Mouse (Mus musculus) large intestine, adult 2 months (tissue): ENCODE measurements at regions not wholly inside any gene's neighbourhood (a gene's known extent, or its start where the extent isn't known, plus 50 kb on each side); places are given as distances from the start of the nearest gene placed in this dataset.

ENCODE experiments used
- DNase-seq: peaks from one replicate; pipeline ENCODE4 v3.0.0-alpha.2; 2012; ENCODE audit warnings: low read depth, low spot score
- WGBS: fragments of 180-500 bp; shearing (Covaris S2); methylation state at CpG from one replicate; pipeline ENCODE4 v1.1.7; 2018; 5-methylcytosine and 5-hydroxymethylcytosine counted together

DNA sequence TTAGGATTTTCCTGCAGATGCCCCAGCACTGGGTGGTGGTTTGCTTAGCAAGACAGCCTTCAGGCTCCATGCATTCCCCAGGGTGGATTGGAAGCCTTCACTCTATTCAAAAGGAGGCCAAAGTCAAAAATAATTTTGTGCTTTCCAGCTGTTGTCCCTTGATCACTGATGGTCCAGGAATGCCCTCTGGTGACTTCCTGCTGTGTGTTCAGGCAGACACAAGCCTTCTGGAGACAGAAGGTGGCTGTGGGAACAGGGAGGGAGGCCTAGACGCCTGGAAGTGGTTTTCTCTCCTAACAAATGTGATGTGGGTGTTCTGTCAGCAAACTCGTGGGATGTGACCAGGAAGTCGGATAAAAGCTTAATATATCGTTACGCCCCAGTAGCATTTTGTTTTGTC is 81.3 kb downstream of the Atp6ap1l start:
- WGBS = 77% methylated on average over 5 of the region's 5 CpGs
- no peak for DNase-seq

DNA sequence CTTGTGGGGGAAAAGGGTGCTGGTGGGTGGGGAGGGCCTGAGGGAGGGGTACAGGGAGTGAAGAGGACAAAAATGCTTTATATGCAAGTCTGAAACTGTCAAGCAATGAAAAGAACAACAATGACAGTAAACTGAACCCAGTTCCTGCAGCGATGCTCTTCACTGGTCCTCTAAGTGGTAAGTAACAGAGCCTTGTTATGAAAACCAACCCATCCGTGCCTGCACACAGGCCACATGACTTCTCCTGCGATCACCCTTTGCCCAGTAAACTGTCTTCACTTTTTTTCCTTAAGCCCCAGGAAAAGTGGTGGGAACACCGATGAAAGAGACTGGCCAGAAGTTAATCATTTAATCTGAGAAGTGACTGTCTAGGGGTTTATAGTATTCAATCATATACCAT is 83.3 kb downstream of the Atp6ap1l start:
- 62% methylated on average over 4 of the region's 4 CpGs for WGBS
- no peak for DNase-seq

DNA sequence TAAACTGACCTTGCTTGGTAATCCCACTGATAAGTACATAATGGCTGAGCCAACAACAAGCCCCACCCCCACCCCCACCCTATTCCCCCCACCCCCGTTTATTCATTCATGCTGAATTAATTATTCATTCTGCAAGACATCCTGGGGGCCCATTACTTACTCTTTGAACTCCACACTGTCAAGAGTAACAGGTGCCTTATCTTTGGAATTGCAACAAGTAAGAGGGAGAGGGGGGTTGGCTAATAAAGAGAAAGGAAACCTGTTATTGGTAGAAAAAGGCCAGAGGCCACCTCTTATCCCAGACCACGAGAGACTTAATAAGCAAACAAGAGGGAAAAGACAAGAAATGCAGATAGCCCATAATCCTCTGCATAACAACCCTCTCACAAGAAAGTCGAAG is 84.7 kb downstream of the Atp6ap1l start:
- WGBS = 42% methylated on average over 3 of the region's 3 CpGs
- DNase-seq = no peak

DNA sequence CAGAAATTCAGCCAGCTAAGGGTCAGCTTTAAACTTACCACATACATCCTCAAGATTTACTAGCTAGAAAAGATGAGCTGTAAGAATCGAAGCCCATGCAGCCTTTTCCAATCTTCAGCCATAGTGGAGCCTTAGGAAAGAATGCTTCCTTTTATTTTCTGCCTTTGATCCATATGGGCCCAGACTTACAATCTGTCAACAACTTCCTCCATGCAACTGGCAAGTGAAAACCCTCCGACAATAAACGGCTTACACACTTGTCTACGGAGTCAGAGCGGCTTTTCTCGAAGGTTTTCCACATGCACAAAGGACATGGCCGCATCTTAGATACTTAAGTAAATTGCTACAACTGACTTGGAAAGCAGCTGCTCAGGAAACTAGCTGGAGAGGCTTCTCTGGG is 85.2 kb downstream of the Atp6ap1l start:
- DNase-seq = no peak
- WGBS = 62% methylated on average over 7 of the region's 7 CpGs

DNA sequence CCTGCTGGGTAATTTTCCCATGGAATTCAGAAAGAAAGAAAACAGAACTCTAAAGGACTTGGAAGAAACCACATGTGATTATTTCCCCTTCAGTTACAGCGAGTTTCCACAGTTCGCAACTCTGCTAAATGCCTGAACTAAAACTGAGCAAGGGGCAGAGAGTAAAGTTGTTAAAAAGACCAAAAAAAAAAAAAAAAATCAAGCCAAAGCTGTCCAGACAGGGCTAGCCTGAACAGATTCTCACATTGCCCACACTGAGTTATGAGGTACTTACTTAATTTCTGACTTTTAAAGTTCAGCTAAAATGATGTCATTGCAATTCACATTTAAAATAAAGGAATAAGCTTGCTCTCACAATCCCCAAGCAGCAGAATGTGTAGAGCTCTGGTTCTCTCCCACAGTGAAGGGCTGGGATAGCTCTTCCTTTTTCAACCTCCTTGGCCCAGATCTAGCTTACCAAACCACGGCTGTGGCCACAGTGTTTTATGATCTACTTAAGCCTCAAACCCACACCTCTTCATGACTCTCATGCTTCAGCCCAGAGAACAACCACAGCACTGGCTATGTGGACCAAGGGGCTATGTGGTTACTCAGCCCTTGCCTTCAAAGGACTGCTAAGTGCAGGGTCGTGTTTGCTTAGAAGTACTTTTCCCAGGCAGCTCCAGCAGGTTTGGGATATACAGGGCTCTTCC is 90.8 kb downstream of the Atp6ap1l start:
- DNase-seq = no peak

DNA sequence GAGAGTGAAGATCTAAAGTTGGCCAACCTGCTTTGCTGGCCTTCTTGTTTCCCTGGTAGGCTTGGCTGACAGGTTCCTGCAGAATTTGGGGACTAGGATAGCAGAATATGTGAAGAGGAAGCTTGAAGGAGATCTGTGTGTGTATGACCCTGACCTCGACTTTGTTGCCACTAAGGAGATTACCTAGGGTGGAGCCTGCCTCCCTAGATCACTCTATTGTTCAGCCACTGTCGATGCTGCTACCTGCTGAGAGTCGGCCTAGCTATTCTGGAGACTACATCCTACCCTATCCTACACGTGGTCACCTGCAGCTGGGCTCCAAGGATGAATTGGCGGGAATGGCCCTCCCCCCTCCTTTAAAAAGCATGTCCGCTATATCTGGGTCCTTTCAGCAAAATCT is 95.1 kb downstream of the Atp6ap1l start:
- WGBS = 78% methylated on average over 6 of the region's 6 CpGs
- no peak for DNase-seq

More for the DNA sequence above, 90.8 kb downstream of the Atp6ap1l start:
- 52% methylated on average over 4 of the region's 4 CpGs for WGBS

DNA sequence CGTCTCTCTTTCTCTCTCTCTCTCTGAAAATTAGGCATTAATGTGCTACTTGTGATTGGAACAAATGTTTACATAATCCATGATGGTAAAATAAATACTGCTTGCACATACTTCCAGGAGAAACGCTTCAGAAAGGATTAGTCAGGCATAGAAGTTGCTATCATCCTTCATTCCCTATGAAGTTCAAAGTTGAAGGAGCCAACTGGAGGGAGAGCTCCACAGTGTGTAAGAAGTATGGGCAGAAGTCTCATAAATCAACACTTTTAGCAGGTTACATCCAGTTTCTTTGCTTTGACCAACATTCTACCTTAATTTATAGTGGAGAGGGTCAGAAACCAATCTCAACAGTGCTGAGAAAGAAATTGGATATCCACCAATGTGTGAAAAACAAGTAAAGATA is 105.5 kb downstream of the Atp6ap1l start:
- no peak for DNase-seq
- WGBS = 15% methylated on average over 2 of the region's 2 CpGs

DNA sequence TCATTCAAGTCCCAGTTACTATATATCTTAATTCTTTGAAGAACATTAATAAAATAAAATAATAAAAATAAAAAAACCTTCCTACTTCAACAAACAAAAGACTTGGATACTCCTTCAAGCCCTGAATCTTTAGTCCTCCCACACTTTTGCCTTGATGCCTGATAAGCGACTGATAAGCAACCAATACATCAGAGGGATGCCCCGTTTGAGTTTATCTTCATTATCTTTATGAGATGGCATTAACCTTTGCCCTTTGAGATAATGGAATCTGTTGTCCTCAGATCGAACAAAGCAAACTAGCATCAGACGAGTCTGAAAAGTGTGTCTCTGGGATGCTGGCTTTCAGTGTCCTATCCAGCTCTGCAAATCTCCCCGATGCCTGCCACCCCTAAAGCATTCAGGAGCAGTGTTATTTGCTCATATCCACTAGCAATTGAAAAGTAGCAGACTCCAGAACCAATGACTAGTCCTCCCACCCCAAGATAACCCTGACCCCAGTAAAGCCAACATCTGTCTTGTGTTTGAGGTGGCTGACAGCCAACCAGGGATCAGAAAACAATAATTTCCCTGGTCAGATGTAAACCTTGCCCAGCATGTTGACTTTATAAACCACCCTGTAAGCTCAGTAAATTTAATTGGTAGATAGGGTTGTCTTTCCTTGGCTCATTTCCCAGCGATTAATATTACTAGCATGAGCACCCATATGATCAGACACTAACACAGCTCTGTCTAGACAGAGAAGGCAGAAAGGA is 106.2 kb downstream of the Atp6ap1l start:
- DNase-seq = no peak
- WGBS = 12% methylated on average over 6 of the region's 6 CpGs

DNA sequence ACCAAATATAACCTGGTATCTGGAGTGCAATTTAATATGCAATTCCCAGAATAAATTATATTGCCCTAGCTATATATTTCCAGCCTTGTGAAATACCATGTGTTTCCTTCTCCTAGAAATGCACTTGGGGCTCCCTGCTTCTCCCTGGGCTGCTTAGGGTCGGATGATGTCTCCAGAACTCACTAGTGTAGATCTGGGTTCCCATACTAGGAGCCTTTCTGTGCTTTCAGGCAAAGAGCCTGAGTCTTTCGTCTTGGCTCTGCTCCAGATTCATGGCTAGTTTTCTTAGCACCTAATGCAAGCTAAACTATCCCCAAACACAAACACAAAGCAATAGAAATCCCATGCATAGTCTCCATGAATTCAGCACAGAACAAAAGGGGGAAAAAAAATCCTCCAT is 106.8 kb downstream of the Atp6ap1l start:
- 21% methylated on average over 2 of the region's 2 CpGs for WGBS

DNA sequence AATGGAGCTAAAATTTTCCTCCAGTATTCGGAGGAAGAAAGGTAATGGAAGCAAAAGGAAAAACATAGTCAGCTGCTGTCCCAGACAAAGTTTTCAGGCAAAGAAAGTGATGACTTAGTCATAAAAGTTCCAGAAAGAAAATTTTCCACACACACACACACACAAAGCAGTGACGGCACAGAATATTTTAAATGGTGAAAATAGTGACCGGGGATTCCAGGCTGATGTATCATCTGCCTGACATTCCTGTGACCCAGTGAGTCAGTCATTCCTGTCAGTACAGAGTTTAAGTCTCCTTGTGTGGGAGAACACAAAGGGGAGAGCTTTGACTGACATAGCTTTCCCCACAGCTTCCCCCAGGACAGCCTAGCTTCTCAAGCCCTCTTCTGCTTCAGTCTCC is 107.9 kb downstream of the Atp6ap1l start:
- 77% methylated on average over 3 of the region's 3 CpGs for WGBS
- DNase-seq = no peak

More for the DNA sequence above, 106.8 kb downstream of the Atp6ap1l start:
- DNase-seq = no peak

DNA sequence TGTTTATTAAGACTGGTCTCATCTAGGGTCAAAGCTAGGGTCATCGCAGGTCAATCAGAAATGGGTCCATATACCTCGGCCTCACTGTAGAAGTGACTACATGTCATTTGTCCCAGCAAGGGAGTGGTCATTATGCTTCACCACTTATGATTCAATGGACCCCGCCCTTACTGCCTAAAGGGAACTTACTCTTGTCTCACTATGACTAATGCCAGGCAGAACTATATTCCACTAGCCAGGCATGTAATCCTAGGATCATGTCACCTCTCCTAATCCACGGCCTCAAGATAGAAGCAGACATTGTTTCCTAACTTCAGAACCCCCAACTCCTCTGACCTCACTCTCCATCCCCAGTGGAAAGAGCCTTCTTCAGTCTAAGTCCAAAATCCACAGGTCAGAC is 108.3 kb downstream of the Atp6ap1l start:
- WGBS = 90% methylated on average over 4 of the region's 4 CpGs

DNA sequence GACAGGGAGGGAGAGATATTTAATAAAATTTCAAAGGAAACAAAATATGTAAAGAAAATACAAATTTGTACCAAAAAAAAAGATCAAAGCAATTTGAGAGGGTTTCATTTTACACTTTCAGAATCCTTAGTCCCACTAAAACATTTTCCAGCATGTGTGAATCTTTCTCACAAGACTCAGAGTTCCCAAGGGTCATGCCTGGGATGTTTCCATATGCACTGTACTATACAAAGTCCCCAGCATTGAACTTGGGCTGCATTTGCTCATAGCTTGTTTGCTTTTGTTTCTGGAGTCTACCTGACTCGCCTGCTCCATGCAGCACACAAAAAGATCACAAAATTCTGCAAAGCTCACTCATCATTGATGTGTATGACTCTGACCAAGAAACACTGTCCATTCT is 122.7 kb downstream of the Atp6ap1l start:
- no peak for DNase-seq
- 76% methylated on average over 1 of the region's 1 CpGs for WGBS

More for the DNA sequence above, 108.3 kb downstream of the Atp6ap1l start:
- no peak for DNase-seq

DNA sequence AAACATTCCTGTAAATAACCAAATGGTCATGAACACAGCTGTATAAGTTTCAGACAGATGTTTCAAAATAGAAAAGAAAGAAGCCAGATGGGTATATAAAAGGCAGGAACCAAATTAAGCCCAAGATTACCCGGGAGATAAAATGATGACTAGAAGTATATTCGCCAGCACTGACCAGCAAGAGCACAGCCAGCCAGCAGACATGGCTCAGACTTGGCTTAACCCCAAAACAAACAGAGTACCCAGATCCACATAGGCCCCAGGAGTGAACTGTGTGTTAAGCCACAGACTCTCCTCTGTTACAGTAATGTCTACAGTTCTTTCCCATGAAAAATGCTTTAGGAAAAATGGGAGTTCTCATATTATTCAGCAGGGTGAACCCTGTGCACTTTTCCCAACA is 123.2 kb downstream of the Atp6ap1l start:
- DNase-seq = no peak
- 56% methylated on average over 2 of the region's 2 CpGs for WGBS

DNA sequence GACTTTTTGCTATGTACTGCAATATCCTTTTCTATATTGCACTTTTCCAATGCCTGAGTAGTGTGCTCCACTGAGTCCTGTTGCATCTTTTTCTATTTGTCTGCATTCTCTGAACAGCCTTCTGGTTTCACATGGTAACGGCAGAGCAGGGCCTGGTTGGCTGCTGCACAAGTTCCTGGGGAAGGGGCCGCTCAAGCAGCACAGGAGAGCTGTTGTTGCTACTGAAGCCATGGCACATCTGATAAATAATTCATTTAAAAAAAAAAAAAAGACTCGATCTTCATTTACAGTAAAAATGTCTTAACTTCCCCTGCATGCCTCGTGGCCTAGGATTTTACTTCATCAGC is 127.2 kb downstream of the Atp6ap1l start:
- no peak for DNase-seq
- WGBS = 83% methylated on average over 4 of the region's 4 CpGs

DNA sequence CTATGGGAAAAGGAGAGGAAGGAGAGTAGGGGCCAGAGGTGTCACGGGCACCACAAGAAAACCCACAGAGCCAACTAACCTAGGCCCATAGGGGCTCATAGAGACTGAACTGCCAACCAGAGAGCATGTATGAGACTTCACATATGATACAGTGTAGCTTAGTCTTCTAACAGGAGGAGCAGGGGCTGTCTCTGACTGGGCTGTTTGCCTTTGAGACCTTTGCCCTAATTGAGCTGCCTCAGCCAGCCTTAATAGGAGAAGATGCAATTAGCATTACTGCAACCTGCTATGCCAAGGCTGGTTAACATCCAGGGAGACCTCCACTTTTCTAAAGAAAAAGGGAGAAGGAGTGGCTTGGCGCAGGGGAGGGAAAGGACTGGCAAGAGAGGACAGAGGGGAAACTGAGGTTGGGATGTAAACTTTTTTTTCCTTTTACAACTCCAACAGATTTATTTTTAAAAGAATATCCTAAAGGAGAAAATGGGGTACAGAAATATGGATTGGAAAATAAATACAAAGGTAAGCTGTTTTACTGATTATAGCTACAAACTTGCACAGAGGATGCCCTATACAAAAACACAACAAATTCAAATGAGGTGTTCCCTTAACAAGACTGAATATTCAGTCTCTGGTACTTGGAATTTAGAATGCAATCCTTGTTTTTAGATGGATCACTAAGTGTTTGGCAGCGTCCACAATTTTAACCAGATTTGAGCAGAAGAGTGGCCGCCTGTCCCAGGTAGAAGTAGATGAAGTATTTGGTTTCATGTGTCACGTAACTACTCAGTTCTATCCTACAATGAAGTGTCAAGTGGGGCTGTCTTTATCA is 127.8 kb downstream of the Atp6ap1l start:
- no peak for DNase-seq
- WGBS = 90% methylated on average over 5 of the region's 5 CpGs

DNA sequence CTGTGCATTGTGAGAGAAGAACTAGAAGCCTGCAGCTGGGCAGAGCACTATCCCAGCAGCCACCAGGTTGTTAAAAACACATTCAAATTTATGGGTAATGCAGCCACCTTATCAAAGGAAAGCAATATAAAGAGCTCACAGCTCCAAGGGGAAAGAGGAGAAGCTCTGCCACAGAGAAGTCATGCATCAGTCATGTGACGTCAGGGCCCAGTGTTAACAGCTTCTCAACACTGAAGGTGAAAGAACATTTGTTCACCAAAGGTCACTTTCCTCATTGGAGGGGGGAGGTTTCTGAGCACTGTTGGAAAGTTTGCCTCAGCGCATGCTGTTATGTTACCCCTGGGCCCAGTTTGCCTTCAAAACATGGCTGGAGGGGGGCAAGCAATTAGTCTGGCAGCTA is 143.0 kb downstream of the Atp6ap1l start:
- DNase-seq = no peak
- 84% methylated on average over 2 of the region's 2 CpGs for WGBS

DNA sequence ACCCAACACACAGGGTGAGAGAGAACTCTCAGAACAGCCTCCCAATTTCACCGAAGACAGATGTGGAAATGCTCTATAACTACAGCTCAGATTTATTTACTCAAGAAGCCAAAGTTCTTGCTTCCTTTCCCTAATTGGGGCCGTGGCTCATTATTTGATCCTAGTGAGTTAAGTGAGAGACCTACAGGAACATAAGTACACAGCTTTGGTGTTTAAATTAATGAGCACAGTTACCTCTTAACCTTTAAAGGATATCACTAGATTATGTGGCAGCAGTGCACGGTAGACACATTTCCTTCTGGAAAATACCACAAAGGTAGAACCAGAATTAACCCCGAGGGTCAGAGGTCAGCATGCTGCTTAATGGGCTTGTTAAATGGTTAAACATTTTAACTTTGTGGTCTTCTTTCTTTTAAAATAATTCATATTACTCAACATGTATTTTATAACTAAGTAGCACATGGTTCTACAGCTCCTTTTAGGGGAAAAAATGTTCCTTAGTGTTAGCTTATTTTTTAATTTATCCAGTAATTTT is 144.6 kb downstream of the Atp6ap1l start:
- 50% methylated on average over 4 of the region's 4 CpGs for WGBS
- no peak for DNase-seq

DNA sequence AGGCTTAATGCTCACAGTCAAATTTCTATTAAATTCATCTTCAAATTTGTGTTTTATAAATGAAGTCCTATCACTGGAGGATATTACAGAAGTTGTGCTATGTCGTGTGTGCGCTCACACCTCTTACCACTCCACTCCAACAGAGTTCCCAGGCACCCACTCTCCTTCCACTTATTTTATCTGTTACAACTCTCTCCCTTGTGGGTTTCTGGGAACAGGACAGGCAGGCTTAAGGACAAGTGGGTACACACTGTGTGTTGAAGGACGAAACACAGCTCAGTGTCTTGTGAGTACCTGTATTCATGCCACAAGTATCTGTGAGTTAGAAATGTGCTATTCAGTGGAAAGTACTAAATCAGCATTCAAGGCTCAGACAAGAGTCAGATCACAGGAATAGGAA is 150.7 kb downstream of the Atp6ap1l start:
- DNase-seq = no peak
- 90% methylated on average over 3 of the region's 3 CpGs for WGBS

DNA sequence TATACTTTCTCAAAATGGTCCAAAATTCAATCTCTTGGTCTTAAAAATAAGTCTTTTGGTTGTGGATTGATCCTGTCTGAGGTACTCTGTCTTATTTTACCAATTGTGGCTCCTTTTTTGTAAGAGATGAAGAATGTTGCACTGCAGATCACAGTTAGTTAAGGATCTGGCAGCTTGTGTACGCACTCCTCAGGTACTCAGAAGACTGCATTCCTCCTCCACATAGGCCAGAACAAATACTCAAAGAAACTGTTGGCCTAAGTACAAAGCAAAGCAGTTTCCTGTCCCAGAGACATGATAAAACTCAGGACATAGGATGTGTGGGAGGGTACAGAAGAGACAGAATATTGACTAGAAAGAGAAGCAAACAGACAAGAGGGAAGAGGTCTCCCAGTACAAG is 155.4 kb downstream of the Atp6ap1l start:
- 72% methylated on average over 1 of the region's 1 CpGs for WGBS
- DNase-seq = no peak

DNA sequence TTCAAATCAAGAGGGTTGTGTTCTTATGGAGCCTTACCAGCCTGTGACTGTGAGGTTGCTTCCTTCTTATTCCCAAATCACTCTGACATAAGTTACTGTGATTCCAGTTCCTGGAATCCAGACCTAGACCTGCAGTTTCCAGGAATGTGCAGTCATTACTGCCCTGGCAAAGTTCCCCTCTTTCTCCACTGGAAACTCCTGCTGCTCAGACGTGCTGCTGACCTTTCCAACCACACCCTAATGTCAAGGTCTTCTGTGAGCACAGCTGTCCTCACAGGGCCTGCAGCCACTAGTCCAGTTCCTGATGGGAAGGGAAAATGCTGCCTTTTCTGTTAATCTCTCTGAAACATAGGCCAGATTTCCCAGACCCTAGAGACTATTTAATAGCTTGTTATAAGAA is 160.1 kb downstream of the Atp6ap1l start:
- no peak for DNase-seq
- 6% methylated on average over 1 of the region's 1 CpGs for WGBS
